In genomic region chr4:29117926-29118325, GRCm38 (mm10) we compare ENCODE assay signal across 7 mouse cellular contexts.
DNase-seq lines count a peak whose midpoint lies in the region; ATAC-seq and TF ChIP-seq lines count a peak whose summit lies in the region.

No protein-coding gene starts in this region.

- H3K4me1 ChIP-seq in midbrain, embryonic 15.5 days, result no peaks in the 10 kb centered on the region

- WGBS in midbrain, embryonic 15.5 days, result 52% methylated on average over 9 of the region's 9 CpGs

- no peaks in the 10 kb centered on the region for H3K9me3 ChIP-seq in midbrain, embryonic 15.5 days

- H3K27ac ChIP-seq in midbrain, embryonic 15.5 days, result no peak overlapping the region

- no peak for TF ChIP-seq CTCF in brain, embryonic 14.5 days (IDR thresholded peaks at IDR 0.05; ENCODE audit: borderline replicate concordance, extremely low read depth, insufficient read depth, insufficient read length)

- H3K4me3 ChIP-seq in midbrain, embryonic 15.5 days, result no peak overlapping the region

- no peaks in the 10 kb centered on the region for H3K36me3 ChIP-seq in midbrain, embryonic 15.5 days (replicated peaks)

- DNase-seq in brain, embryonic 14.5 days (ENCODE audit: low read depth), result peak; percentile 94
- peak; percentile 24 for DNase-seq in cerebellum, adult 11-12 months
- DNase-seq in heart, adult 11 months, result peak; percentile 91
- peak; percentile 20 for DNase-seq in layer of hippocampus, adult 9-10 months (ENCODE audit: low spot score)
- DNase-seq in thymus, adult 18-20 months, result no peak
- DNase-seq in embryo, embryonic 10 days (ENCODE audit: low spot score), result no peak

- ATAC-seq in midbrain, embryonic 15.5 days (replicated peaks), result peak; percentile 77

- H3K27me3 ChIP-seq in midbrain, embryonic 15.5 days (replicated peaks), result peaks cover 8% of the 10 kb centered on the region

- H3K4me2 ChIP-seq in midbrain, embryonic 15.5 days, result no peak overlapping the region

- TF ChIP-seq POLR2A in brain, embryonic 14.5 days (IDR thresholded peaks at IDR 0.05; ENCODE audit: borderline replicate concordance, extremely low read depth, insufficient read depth, insufficient read length, poor library complexity, severe bottlenecking), result no peak

- H3K9ac ChIP-seq in midbrain, embryonic 15.5 days, result no peak overlapping the region

Comparison
In these comparisons a context has a peak if more than half of its experiments do, and no peak if none do; other contexts are left out.
1. DNase-seq: peak in brain, embryonic 14.5 days (single experiment), cerebellum, adult 11-12 months (single experiment), heart, adult 11 months (single experiment) and layer of hippocampus, adult 9-10 months (single experiment); none in thymus, adult 18-20 months (0 of 2) and embryo, embryonic 10 days (single experiment).